Mouse (Mus musculus) liver, embryonic 15.5 days (tissue): Measurements from ENCODE around the gene Commd7. TPM values are rescaled to one million over a fixed set of nuclear protein-coding genes. Genes with fewer than 3 reads are reported as not detected.

Experiments used
- ATAC-seq: fragments of 200-750 bp; cut with Nextera tagmentation; 2 replicates; pipeline ENCODE4 v1.8.0; 2017; ENCODE audit warnings: moderate number of reproducible peaks, mild to moderate bottlenecking, moderate library complexity; ENCODE audit not compliant: insufficient read depth
- H3K27ac ChIP-seq: fragments of 300-500 bp; sonication (generic); replicated peaks from 2 replicates; pipeline ENCODE4 v1.5.1; 2015; ENCODE audit warnings: mild to moderate bottlenecking, inconsistent platforms
- H3K27me3 ChIP-seq: fragments of 300-500 bp; sonication (generic); 2 replicates; pipeline ENCODE4 v1.6.1; 2015; ENCODE audit warnings: mild to moderate bottlenecking, inconsistent platforms
- H3K36me3 ChIP-seq: fragments of 300-500 bp; sonication (generic); replicated peaks from 2 replicates; pipeline ENCODE4 v1.6.1; 2015; ENCODE audit warnings: moderate library complexity, mild to moderate bottlenecking, inconsistent platforms
- H3K4me1 ChIP-seq: fragments of 300-500 bp; sonication (generic); replicated peaks from 2 replicates; pipeline ENCODE4 v1.6.1; 2015; ENCODE audit warnings: inconsistent platforms
- H3K4me2 ChIP-seq: fragments of 300-500 bp; sonication (generic); 2 replicates; pipeline ENCODE4 v1.6.1; 2015; ENCODE audit warnings: moderate library complexity, mild to moderate bottlenecking, inconsistent platforms
- H3K4me3 ChIP-seq: fragments of 300-500 bp; sonication (generic); replicated peaks from 2 replicates; pipeline ENCODE4 v1.5.1; 2015; ENCODE audit warnings: mild to moderate bottlenecking, inconsistent platforms
- H3K9ac ChIP-seq: fragments of 300-500 bp; sonication (generic); 2 replicates; pipeline ENCODE4 v1.6.1; 2015; ENCODE audit warnings: moderate library complexity, mild to moderate bottlenecking, inconsistent platforms
- H3K9me3 ChIP-seq: fragments of 300-500 bp; sonication (generic); replicated peaks from 2 replicates; pipeline ENCODE4 v1.6.1; 2016; ENCODE audit warnings: inconsistent platforms
- WGBS: fragments of 180-500 bp; shearing (Covaris S2); methylation state at CpG from one replicate; pipeline ENCODE4 v1.1.7; 2015; ENCODE audit warnings: mixed read lengths; ENCODE audit not compliant: insufficient replicate concordance; 5-methylcytosine and 5-hydroxymethylcytosine counted together
- polyA plus RNA-seq: library from polyadenylated mRNA; unstranded; fragments of >200 nt; fragmentation: Nextera tagmentation; extraction: Ambion mirVana; gene quantifications from 2 replicates; pipeline ENCODE4 v1.2.1, GENCODE M21; 2015

Gene Commd7
- polyA plus RNA-seq, 1 experiment from 2014 or later, result 28.2 TPM

GRCm38 (mm10) chr2:153618889-153619288, 13.7 kb downstream of the Commd7 start:
- H3K27ac ChIP-seq, result no peak overlapping the region
- ATAC-seq, result no peak
- 49% methylated on average over 10 of the region's 10 CpGs for WGBS
- peaks cover 55% of the 10 kb centered on the region for H3K36me3 ChIP-seq
- no peak overlapping the region for H3K9ac ChIP-seq
- H3K27me3 ChIP-seq, result no peaks in the 10 kb centered on the region
- no peaks in the 10 kb centered on the region for H3K9me3 ChIP-seq
- H3K4me2 ChIP-seq, result no peak overlapping the region
- H3K4me1 ChIP-seq, result no peaks in the 10 kb centered on the region
- H3K4me3 ChIP-seq, result no peak overlapping the region

GRCm38 (mm10) chr2:153618439-153618838, 14.1 kb downstream of the Commd7 start:
- H3K4me2 ChIP-seq, result no peak overlapping the region
- no peak overlapping the region for H3K27ac ChIP-seq
- no peak for ATAC-seq
- no peaks in the 10 kb centered on the region for H3K4me1 ChIP-seq
- H3K36me3 ChIP-seq, result peaks cover 51% of the 10 kb centered on the region
- 58% methylated on average over 6 of the region's 6 CpGs for WGBS
- no peaks in the 10 kb centered on the region for H3K9me3 ChIP-seq
- no peak overlapping the region for H3K4me3 ChIP-seq
- no peaks in the 10 kb centered on the region for H3K27me3 ChIP-seq
- H3K9ac ChIP-seq, result no peak overlapping the region

- Histone ChIP-seq H3K9me3 (no peaks in the 10 kb centered on the region), H3K27me3 (no peaks in the 10 kb centered on the region), H3K4me2 (no peak overlapping the region), H3K4me1 (peaks cover 8% of the 10 kb centered on the region), H3K36me3 (peaks cover 38% of the 10 kb centered on the region), H3K27ac (no peak overlapping the region), H3K9ac (no peak overlapping the region), H3K4me3 (no peak overlapping the region)
- WGBS, result 23% methylated on average over 3 of the region's 3 CpGs
- ATAC-seq, result no peak
These were observed 15.7 kb downstream of the Commd7 start for GRCm38 (mm10) chr2:153616893-153617292.

GRCm38 (mm10) chr2:153612594-153613281, 19.8 kb downstream of the Commd7 start:
- H3K4me2 ChIP-seq, result no peak overlapping the region
- H3K4me1 ChIP-seq, result peaks cover 50% of the 10 kb centered on the region
- no peak overlapping the region for H3K27ac ChIP-seq

GRCm38 (mm10) chr2:153611743-153612142, 20.8 kb downstream of the Commd7 start:
- WGBS, result 80% methylated on average over 1 of the region's 1 CpGs

More at GRCm38 (mm10) chr2:153612594-153613281, 19.8 kb downstream of the Commd7 start:
- Histone ChIP-seq H3K4me3 (no peak overlapping the region), H3K27me3 (no peaks in the 10 kb centered on the region), H3K9me3 (no peaks in the 10 kb centered on the region), H3K9ac (no peak overlapping the region), H3K36me3 (no peaks in the 10 kb centered on the region; the same call in none of the 2 replicates)
- WGBS, result 51% methylated on average over 3 of the region's 3 CpGs
- ATAC-seq, result no peak

GRCm38 (mm10) chr2:153611241-153611630, 21.3 kb downstream of the Commd7 start:
- 0 out of 2 replicates have a peak overlapping the region, but pooled peaks have one; percentile 25 for H3K9ac ChIP-seq
- peak overlapping the region; percentile 25 for H3K4me2 ChIP-seq
- H3K27ac ChIP-seq, result peak overlapping the region; percentile 94

More at GRCm38 (mm10) chr2:153611743-153612142, 20.8 kb downstream of the Commd7 start:
- H3K4me2 ChIP-seq, result no peak overlapping the region
- H3K27ac ChIP-seq, result peak overlapping the region; percentile 94; the same call in 1 of the 2 replicates
- no peaks in the 10 kb centered on the region for H3K27me3 ChIP-seq
- H3K4me3 ChIP-seq, result no peak overlapping the region
- H3K4me1 ChIP-seq, result peaks cover 60% of the 10 kb centered on the region
- no peaks in the 10 kb centered on the region for H3K9me3 ChIP-seq
- no peak for ATAC-seq
- 0 out of 2 replicates have a peak overlapping the region, but pooled peaks have one; percentile 25 for H3K9ac ChIP-seq
- H3K36me3 ChIP-seq, result no peaks in the 10 kb centered on the region; the same call in 1 of the 2 replicates

GRCm38 (mm10) chr2:153610426-153611240, 21.9 kb downstream of the Commd7 start:
- Histone ChIP-seq H3K27me3 (no peaks in the 10 kb centered on the region), H3K9me3 (no peaks in the 10 kb centered on the region), H3K4me1 (peaks cover 69% of the 10 kb centered on the region), H3K9ac (peak overlapping the region; percentile 25; the same call in 1 of the 2 replicates), H3K36me3 (no peaks in the 10 kb centered on the region), H3K4me3 (no peak overlapping the region), H3K4me2 (peak overlapping the region; percentile 25), H3K27ac (peak overlapping the region; percentile 94)
- WGBS, result 5% methylated on average over 14 of the region's 14 CpGs
- peak; percentile 38; the same call in 1 of the 2 replicates for ATAC-seq

More at GRCm38 (mm10) chr2:153611241-153611630, 21.3 kb downstream of the Commd7 start:
- Histone ChIP-seq H3K36me3 (no peaks in the 10 kb centered on the region), H3K4me1 (peaks cover 65% of the 10 kb centered on the region), H3K9me3 (no peaks in the 10 kb centered on the region), H3K27me3 (no peaks in the 10 kb centered on the region), H3K4me3 (no peak overlapping the region)
- 20% methylated on average over 7 of the region's 7 CpGs for WGBS
- no peak for ATAC-seq

GRCm38 (mm10) chr2:153609548-153609947, 23.0 kb downstream of the Commd7 start:
- H3K27ac ChIP-seq, result peak overlapping the region; percentile 94
- H3K4me3 ChIP-seq, result no peak overlapping the region
- no peaks in the 10 kb centered on the region for H3K36me3 ChIP-seq
- H3K4me2 ChIP-seq, result peak overlapping the region; percentile 50
- ATAC-seq, result peak; percentile 35
- no peaks in the 10 kb centered on the region for H3K9me3 ChIP-seq
- 12% methylated on average over 9 of the region's 9 CpGs for WGBS
- 0 out of 2 replicates have a peak overlapping the region, but pooled peaks have one; percentile 18 for H3K9ac ChIP-seq
- peaks cover 69% of the 10 kb centered on the region for H3K4me1 ChIP-seq
- no peaks in the 10 kb centered on the region for H3K27me3 ChIP-seq

- ATAC-seq, result no peak
- H3K9me3 ChIP-seq, result no peaks in the 10 kb centered on the region
- WGBS, result 60% methylated on average over 8 of the region's 8 CpGs
- peak overlapping the region; percentile 94 for H3K27ac ChIP-seq
- H3K4me3 ChIP-seq, result 0 out of 2 replicates have a peak overlapping the region, but pooled peaks have one; percentile 12
- no peaks in the 10 kb centered on the region for H3K36me3 ChIP-seq
- H3K27me3 ChIP-seq, result no peaks in the 10 kb centered on the region
- 0 out of 2 replicates have a peak overlapping the region, but pooled peaks have one; percentile 21 for H3K9ac ChIP-seq
- peaks cover 71% of the 10 kb centered on the region for H3K4me1 ChIP-seq
- peak overlapping the region; percentile 58 for H3K4me2 ChIP-seq
These were observed 23.5 kb downstream of the Commd7 start for GRCm38 (mm10) chr2:153609058-153609457.

- peak overlapping the region; percentile 94 for H3K27ac ChIP-seq
- no peaks in the 10 kb centered on the region for H3K36me3 ChIP-seq
- peak; percentile 94 for ATAC-seq
- peak overlapping the region; percentile 35 for H3K9ac ChIP-seq
- H3K4me3 ChIP-seq, result peak overlapping the region; percentile 24
- WGBS, result 13% methylated on average over 13 of the region's 13 CpGs
- H3K9me3 ChIP-seq, result no peaks in the 10 kb centered on the region
- H3K27me3 ChIP-seq, result no peaks in the 10 kb centered on the region
- H3K4me2 ChIP-seq, result peak overlapping the region; percentile 58
- H3K4me1 ChIP-seq, result peaks cover 74% of the 10 kb centered on the region
These were observed 24.6 kb downstream of the Commd7 start for GRCm38 (mm10) chr2:153607870-153608515.
